Mouse (Mus musculus): Measurements from ENCODE around the gene Pnldc1.

DNA sequence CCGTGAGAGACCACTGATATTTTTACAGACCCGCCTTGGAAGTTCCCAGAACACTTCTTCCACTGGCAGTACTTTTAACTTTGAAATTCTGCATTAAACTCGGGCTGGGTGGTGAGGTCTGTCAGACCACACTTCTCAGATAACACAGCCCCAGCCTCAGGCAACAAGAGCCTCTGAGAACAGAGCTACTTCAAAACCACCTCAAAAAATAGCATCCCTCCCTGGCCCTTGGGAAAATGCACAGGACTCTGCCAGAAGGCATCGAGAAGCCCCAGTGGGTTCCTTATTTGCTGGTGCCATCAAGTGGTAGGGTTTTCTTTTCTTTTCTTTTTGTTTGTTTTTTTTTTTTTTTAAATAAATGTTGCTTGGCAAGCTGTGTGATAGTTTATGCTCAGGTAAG, 41.4 kb downstream of the Pnldc1 start:
- TF ChIP-seq EP300 (IDR thresholded peaks at IDR 0.05) = no peak
- TF ChIP-seq CTCF (IDR thresholded peaks at IDR 0.05) = no peak
